Mouse (Mus musculus) lung, postnatal 0 days (tissue): ENCODE results near the gene Pdcd7. TPM values are rescaled to one million over a fixed set of nuclear protein-coding genes. Genes with fewer than 3 reads are reported as not detected.
"Not testable (repeated sequence)": the region's sequence is repeated elsewhere in the genome, so short reads cannot be mapped to it uniquely, and the experiment has no call there.

Experiments used
- ATAC-seq: fragments of 200-750 bp; cut with Nextera tagmentation; 2 replicates; pipeline ENCODE4 v1.8.0; 2017; ENCODE audit warnings: moderate library complexity
- DNase-seq: peaks from one replicate; pipeline ENCODE4 v3.0.0-alpha.2; 2016; ENCODE audit warnings: low spot score
- H3K27ac ChIP-seq: fragments of 300-500 bp; sonication (generic); 2 replicates; pipeline ENCODE4 v1.5.1; 2014; ENCODE audit warnings: antibody characterized with exemption, mild to moderate bottlenecking, low read length, mixed read lengths
- H3K27me3 ChIP-seq: fragments of 300-500 bp; sonication (generic); replicated peaks from 2 replicates; pipeline ENCODE4 v1.6.1; 2014; ENCODE audit warnings: low read length, mixed read lengths; ENCODE audit not compliant: insufficient read depth
- H3K36me3 ChIP-seq: fragments of 300-500 bp; sonication (generic); 2 replicates; pipeline ENCODE4 v1.6.1; 2014; ENCODE audit warnings: low read length, mixed read lengths; ENCODE audit not compliant: insufficient read depth
- H3K4me1 ChIP-seq: fragments of 300-500 bp; sonication (generic); 2 replicates; pipeline ENCODE4 v1.6.1; 2014; ENCODE audit warnings: antibody characterized with exemption, low read depth, low read length, mixed read lengths; ENCODE audit not compliant: insufficient read depth
- H3K4me2 ChIP-seq: fragments of 300-500 bp; sonication (generic); replicated peaks from 2 replicates; pipeline ENCODE4 v1.6.1; 2014; ENCODE audit warnings: low read depth, mild to moderate bottlenecking, low read length, moderate library complexity, mixed read lengths
- H3K4me3 ChIP-seq: fragments of 300-500 bp; sonication (generic); 2 replicates; pipeline ENCODE4 v1.5.1; 2014; ENCODE audit warnings: low read depth, low read length
- H3K9ac ChIP-seq: fragments of 300-500 bp; sonication (generic); replicated peaks from 2 replicates; pipeline ENCODE4 v1.6.1; 2014; ENCODE audit warnings: low read depth, mild to moderate bottlenecking
- H3K9me3 ChIP-seq: fragments of 300-500 bp; sonication (generic); 2 replicates; pipeline ENCODE4 v1.6.1; 2016; ENCODE audit warnings: low read length, mixed read lengths
- CTCF ChIP-seq: IDR thresholded peaks from 2 replicates; pipeline ENCODE4 v1.5.1; 2016; ENCODE audit warnings: antibody characterized with exemption, mild to moderate bottlenecking
- EP300 ChIP-seq: IDR thresholded peaks from 2 replicates; pipeline ENCODE4 v1.6.1; 2016; ENCODE audit warnings: antibody characterized with exemption, mild to moderate bottlenecking, control low read depth
- WGBS: fragments of 180-500 bp; shearing (Covaris S2); extraction: QIAGEN DNeasy Blood & Tissue Kit; methylation state at CpG from one replicate; pipeline ENCODE4 v1.1.7; 2014; 5-methylcytosine and 5-hydroxymethylcytosine counted together
- polyA plus RNA-seq: library from polyadenylated mRNA; unstranded; fragments of >200 nt; fragmentation: Nextera tagmentation; extraction: Ambion mirVana; gene quantifications from 2 replicates; pipeline ENCODE4 v1.2.1, GENCODE M21; 2015

The Pdcd7 gene
- polyA plus RNA-seq, 1 experiment from 2014 or later, result 8.6 TPM

DNA sequence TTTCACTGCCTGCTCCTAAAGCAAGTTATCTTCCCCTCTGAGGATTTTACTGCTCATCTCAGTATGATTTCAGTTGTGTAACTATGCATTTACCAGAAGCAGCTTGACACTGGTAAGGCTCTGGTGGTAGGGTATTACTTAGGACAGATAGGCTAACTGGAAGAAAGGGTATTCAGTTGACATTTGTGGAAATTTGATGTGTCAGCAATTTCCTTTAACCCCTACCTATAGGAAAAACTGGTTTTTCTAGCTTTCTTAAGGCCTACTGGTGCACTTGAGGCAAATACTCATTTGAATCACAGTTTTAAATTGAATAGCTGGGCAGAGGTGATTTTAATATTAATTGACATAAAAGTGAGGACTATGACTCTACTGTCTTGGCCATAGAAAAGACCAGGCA, 19.9 kb upstream of the Pdcd7 start:
- no peaks in the 10 kb centered on the region for H3K4me1 ChIP-seq
- peaks cover 21% of the 10 kb centered on the region for H3K36me3 ChIP-seq
- no peak overlapping the region for H3K27ac ChIP-seq
- DNase-seq, result no peak
- H3K4me2 ChIP-seq, result no peak overlapping the region
- no peak overlapping the region for H3K9ac ChIP-seq
- ATAC-seq, result no peak
- TF ChIP-seq CTCF, result no peak
- TF ChIP-seq EP300, result no peak
- H3K27me3 ChIP-seq, result no peaks in the 10 kb centered on the region
- H3K4me3 ChIP-seq, result no peak overlapping the region
- no peaks in the 10 kb centered on the region for H3K9me3 ChIP-seq

- Histone ChIP-seq H3K27ac (no peak overlapping the region), H3K4me2 (no peak overlapping the region), H3K9ac (no peak overlapping the region), H3K27me3 (no peaks in the 10 kb centered on the region), H3K4me3 (no peak overlapping the region), H3K36me3 (peaks cover 21% of the 10 kb centered on the region), H3K4me1 (no peaks in the 10 kb centered on the region), H3K9me3 (no peaks in the 10 kb centered on the region)
- TF ChIP-seq EP300, result no peak
- TF ChIP-seq CTCF, result no peak
- no peak for DNase-seq
- WGBS, result 91% methylated on average over 2 of the region's 2 CpGs
- no peak for ATAC-seq
Observed at GRCm38 (mm10) chr9:65327371-65327770, 18.5 kb upstream of the Pdcd7 start.

- Histone ChIP-seq H3K4me3 (no peak overlapping the region), H3K36me3 (no peaks in the 10 kb centered on the region), H3K4me2 (no peak overlapping the region), H3K4me1 (no peaks in the 10 kb centered on the region), H3K9ac (no peak overlapping the region), H3K27ac (no peak overlapping the region), H3K27me3 (no peaks in the 10 kb centered on the region), H3K9me3 (no peaks in the 10 kb centered on the region)
- WGBS, result 84% methylated on average over 5 of the region's 5 CpGs
- TF ChIP-seq CTCF (no peak), EP300 (no peak)
- ATAC-seq (no peak), DNase-seq (no peak)
Observed at GRCm38 (mm10) chr9:65333958-65334357, 11.9 kb upstream of the Pdcd7 start.

GRCm38 (mm10) chr9:65339146-65339545, 6.8 kb upstream of the Pdcd7 start:
- no peak for DNase-seq
- Histone ChIP-seq H3K27me3 (no peaks in the 10 kb centered on the region), H3K4me1 (no peaks in the 10 kb centered on the region), H3K27ac (no peak overlapping the region), H3K9ac (no peak overlapping the region), H3K4me3 (no peak overlapping the region), H3K4me2 (no peak overlapping the region), H3K9me3 (peaks cover 5% of the 10 kb centered on the region; the same call in 1 of the 2 replicates), H3K36me3 (no peaks in the 10 kb centered on the region)
- TF ChIP-seq CTCF, result no peak
- no peak for TF ChIP-seq EP300
- ATAC-seq, result no peak
- WGBS, result 77% methylated on average over 4 of the region's 4 CpGs

DNA sequence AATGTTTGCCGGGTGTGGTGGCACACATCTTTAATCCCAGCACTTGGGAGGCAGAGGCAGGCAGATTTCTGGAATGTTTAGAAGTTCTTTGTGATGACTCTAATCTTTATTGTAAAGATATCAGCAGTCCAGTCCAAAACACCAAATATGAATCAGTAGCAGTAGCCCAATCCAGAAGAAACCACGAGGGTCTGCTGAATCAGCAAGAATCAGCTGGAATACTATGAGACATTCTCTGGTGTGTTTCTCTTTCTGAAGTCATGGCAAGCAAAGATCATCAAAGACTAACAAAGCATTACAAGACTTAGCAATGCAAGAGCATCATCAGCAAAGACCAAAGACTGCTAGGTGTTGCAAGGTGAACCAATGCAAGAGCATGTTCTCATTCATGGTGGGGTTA, 5.5 kb upstream of the Pdcd7 start:
- H3K4me2 ChIP-seq, result no peak overlapping the region
- H3K4me1 ChIP-seq, result no peaks in the 10 kb centered on the region
- no peak for ATAC-seq
- WGBS, result 77% methylated on average over 2 of the region's 2 CpGs
- H3K27me3 ChIP-seq, result no peaks in the 10 kb centered on the region
- peaks cover 5% of the 10 kb centered on the region; the same call in 1 of the 2 replicates for H3K9me3 ChIP-seq
- no peaks in the 10 kb centered on the region for H3K36me3 ChIP-seq
- no peak overlapping the region for H3K4me3 ChIP-seq
- no peak overlapping the region for H3K27ac ChIP-seq
- no peak for TF ChIP-seq EP300
- no peak for TF ChIP-seq CTCF
- H3K9ac ChIP-seq, result no peak overlapping the region
- no peak for DNase-seq

GRCm38 (mm10) chr9:65345439-65345838, 465 bp upstream of the Pdcd7 start:
- not testable (repeated sequence) for H3K9me3 ChIP-seq, ATAC-seq, H3K36me3 ChIP-seq, H3K27me3 ChIP-seq, H3K9ac ChIP-seq, DNase-seq
- Histone ChIP-seq H3K27ac (peak overlapping the region; percentile 98), H3K4me2 (peak overlapping the region; percentile 91), H3K4me1 (peaks cover 10% of the 10 kb centered on the region), H3K4me3 (peak overlapping the region; percentile 93)
- WGBS, result 57% methylated on average over 11 of the region's 11 CpGs
- TF ChIP-seq CTCF, result 0 out of 2 replicates have a peak, but pooled peaks have one; percentile 5

- DNase-seq, result peak; percentile 64
Observed at GRCm38 (mm10) chr9:65346476-65347111, 690 bp downstream of the Pdcd7 start.

More at GRCm38 (mm10) chr9:65346476-65347111, 690 bp downstream of the Pdcd7 start:
- Histone ChIP-seq H3K27me3 (no peaks in the 10 kb centered on the region), H3K4me1 (peaks cover 10% of the 10 kb centered on the region), H3K4me2 (peak overlapping the region; percentile 91), H3K4me3 (peak overlapping the region; percentile 93), H3K27ac (peak overlapping the region; percentile 98), H3K36me3 (no peaks in the 10 kb centered on the region), H3K9ac (peak overlapping the region; percentile 96), H3K9me3 (no peaks in the 10 kb centered on the region)
- no peak for TF ChIP-seq CTCF
- TF ChIP-seq EP300, result no peak
- ATAC-seq, result peak; percentile 78
- under 1% methylated on average over 70 of the region's 77 CpGs for WGBS
